Mouse (Mus musculus): ENCODE data around the gene Gm3173.
"Not testable (repeated sequence)": the region's sequence is repeated elsewhere in the genome, so short reads cannot be mapped to it uniquely, and the experiment has no call there.

DNA sequence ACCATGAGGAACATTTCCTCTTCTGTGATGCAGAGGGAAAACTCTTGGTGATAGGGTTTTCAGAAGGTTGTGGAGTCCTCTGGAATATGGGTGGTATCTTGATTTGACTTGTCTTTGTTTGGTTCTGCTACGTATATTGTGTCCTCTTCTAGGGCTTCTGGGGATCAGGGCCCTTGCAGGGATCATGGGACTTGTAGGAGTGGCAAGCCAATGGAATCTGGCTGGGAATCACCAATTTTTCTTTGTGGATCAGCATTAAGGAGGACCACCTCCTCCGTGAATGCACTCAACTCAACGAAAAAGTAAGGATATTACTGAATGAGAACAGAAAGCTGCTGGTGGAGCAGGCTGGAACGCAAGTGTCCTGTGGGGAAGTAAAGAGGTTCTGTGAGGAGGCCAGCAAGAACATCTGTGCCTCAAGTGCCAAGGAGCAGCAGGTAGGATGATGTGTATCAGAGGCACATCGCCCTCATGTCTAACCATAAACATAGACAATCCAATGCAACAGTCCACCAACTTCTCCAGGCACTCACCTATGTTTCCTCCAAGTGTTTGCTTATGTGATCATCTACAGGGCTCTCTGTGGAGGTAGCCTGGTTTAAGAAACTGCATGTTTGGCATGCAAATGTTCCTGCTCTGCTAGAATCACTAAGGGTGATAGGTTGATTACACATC, 30.5 kb upstream of the Gm3173 start:
- not testable (repeated sequence) for TF ChIP-seq POLR2A (IDR thresholded peaks at IDR 0.05; ENCODE audit: borderline replicate concordance, low read depth, low read length); CTCF (IDR thresholded peaks at IDR 0.05; ENCODE audit: low read depth, low read length)

Data from bone marrow macrophage, adult 2 months (primary cell).